Mouse (Mus musculus) lung, adult 2 months (tissue): ENCODE results near the gene Impg1.

Experiments used
- CTCF ChIP-seq: fragments of 200-500 bp; IDR thresholded peaks from 2 replicates; pipeline ENCODE4 v1.5.1; 2011; ENCODE audit warnings: mild to moderate bottlenecking, low read length, control low read depth; ENCODE audit not compliant: insufficient read depth
- POLR2A ChIP-seq: fragments of 200-500 bp; IDR thresholded peaks from 2 replicates; pipeline ENCODE4 v1.6.1; 2011; ENCODE audit warnings: low read depth, mild to moderate bottlenecking, control low read depth, low read length, borderline replicate concordance; ENCODE audit errors: extremely low read depth

- TF ChIP-seq POLR2A = no peak
- no peak for TF ChIP-seq CTCF
These were observed 14.6 kb downstream of the Impg1 start for GRCm38 (mm10) chr9:80450467-80451261.
